In genomic region chr4:84357382-84357781, GRCm38 (mm10) we compare ENCODE assay signal across 20 mouse cellular contexts.
A peak's percentile ranks its signal among the peaks of the same experiment; 100 is the strongest.
DNase-seq lines count a peak whose midpoint lies in the region; ATAC-seq and TF ChIP-seq lines count a peak whose summit lies in the region.
"Had no signal": no experiment of that assay in that cellular context is flagged by ENCODE, and none has a peak within 500 bp of the region (broad histone marks: within the 10 kb centered on the region; RNA-seq: fewer than 3 reads in every experiment).

No protein-coding gene starts in this region.

- TF ChIP-seq POLR2A in embryonic fibroblast, embryonic 13.5 days (IDR thresholded peaks at IDR 0.05; ENCODE audit: low read depth, low read length): no peak

- H3K27me3 ChIP-seq in hindbrain, embryonic 12.5 days: no peaks in the 10 kb centered on the region
- no peaks in the 10 kb centered on the region for H3K27me3 ChIP-seq in hindbrain, embryonic 13.5 days
- H3K27me3 ChIP-seq: embryonic facial prominence, embryonic 15.5 days; liver, embryonic 15.5 days had no signal

- no peaks in the 10 kb centered on the region for H3K36me3 ChIP-seq in hindbrain, embryonic 12.5 days
- no peaks in the 10 kb centered on the region for H3K36me3 ChIP-seq in hindbrain, embryonic 13.5 days
- H3K36me3 ChIP-seq: embryonic facial prominence, embryonic 15.5 days; G1E; liver, embryonic 15.5 days had no signal

- H3K4me3 ChIP-seq in hindbrain, embryonic 12.5 days: no peak overlapping the region
- H3K4me3 ChIP-seq in hindbrain, embryonic 13.5 days: no peak overlapping the region
- H3K4me3 ChIP-seq in embryonic fibroblast, embryonic 13.5 days (ENCODE audit: insufficient read depth, low read length): no peak overlapping the region
- H3K4me3 ChIP-seq: embryonic facial prominence, embryonic 15.5 days; liver, embryonic 15.5 days had no signal

- H3K4me1 ChIP-seq in hindbrain, embryonic 12.5 days: peaks cover 20% of the 10 kb centered on the region
- H3K4me1 ChIP-seq in hindbrain, embryonic 13.5 days (replicated peaks): peaks cover 21% of the 10 kb centered on the region
- H3K4me1 ChIP-seq in embryonic fibroblast, embryonic 13.5 days (ENCODE audit: control insufficient read depth, insufficient read depth, low read length): peaks cover 12% of the 10 kb centered on the region
- H3K4me1 ChIP-seq: liver, embryonic 15.5 days had no signal

- H3K4me2 ChIP-seq in hindbrain, embryonic 12.5 days (replicated peaks): no peak overlapping the region
- no peak overlapping the region for H3K4me2 ChIP-seq in hindbrain, embryonic 13.5 days
- H3K4me2 ChIP-seq: embryonic facial prominence, embryonic 15.5 days; heart, embryonic 11.5 days; liver, embryonic 15.5 days had no signal

- H3K9me3 ChIP-seq in hindbrain, embryonic 12.5 days (replicated peaks): no peaks in the 10 kb centered on the region
- no peaks in the 10 kb centered on the region for H3K9me3 ChIP-seq in hindbrain, embryonic 13.5 days
- H3K9me3 ChIP-seq: embryonic facial prominence, embryonic 15.5 days; liver, embryonic 15.5 days had no signal

- ATAC-seq in hindbrain, embryonic 12.5 days (ENCODE audit: low FRiP score): peak; percentile 78
- ATAC-seq in hindbrain, embryonic 13.5 days (ENCODE audit: low FRiP score): no peak
- ATAC-seq in activated CD4-positive, CD25-positive, alpha-beta regulatory T cell, adult 4 months: no peak
- ATAC-seq in megakaryocyte, adult 5-6 weeks (ENCODE audit: poor library complexity, severe bottlenecking): no peak

- no peak for TF ChIP-seq CTCF in embryonic fibroblast, embryonic 13.5 days (IDR thresholded peaks at IDR 0.05; ENCODE audit: borderline replicate concordance, insufficient read depth, low read length)

- H3K9ac ChIP-seq in hindbrain, embryonic 12.5 days: no peak overlapping the region
- H3K9ac ChIP-seq in hindbrain, embryonic 13.5 days: no peak overlapping the region
- H3K9ac ChIP-seq: embryonic facial prominence, embryonic 15.5 days; liver, embryonic 15.5 days had no signal

- WGBS in hindbrain, embryonic 12.5 days: 13% methylated on average over 1 of the region's 1 CpGs
- WGBS in hindbrain, embryonic 13.5 days: 9% methylated on average over 1 of the region's 1 CpGs

- peak overlapping the region; percentile 62 for H3K27ac ChIP-seq in hindbrain, embryonic 12.5 days
- no peak overlapping the region for H3K27ac ChIP-seq in hindbrain, embryonic 13.5 days
- peak overlapping the region; percentile 15; the same call in 1 of the 2 replicates for H3K27ac ChIP-seq in embryonic fibroblast, embryonic 13.5 days (ENCODE audit: insufficient read depth, low read length)
- H3K27ac ChIP-seq: embryonic facial prominence, embryonic 15.5 days; liver, embryonic 15.5 days had no signal

- DNase-seq in MN1 (ENCODE audit: low spot score) (peak; percentile 7), ZHBTc4 (ENCODE audit: low read depth, low spot score) (peak; percentile 20)
- no peak for DNase-seq in layer of hippocampus, adult 18-20 months (ENCODE audit: low spot score in 2 of 2)
- DNase-seq: adrenal gland, postnatal 25 days; cerebellum, adult 9-10 months; gastrocnemius, postnatal 14 days; kidney, adult 11 months; kidney, postnatal 14 days; lung, postnatal 10 days; spleen, adult 18-20 months; thymus, postnatal 4 days had no signal

Comparison
In these comparisons a context has a peak if more than half of its experiments do, and no peak if none do; other contexts are left out.
1. DNase-seq: peak in MN1 (single experiment) and ZHBTc4 (single experiment); none in layer of hippocampus, adult 18-20 months (0 of 2).